ENCODE assay signal across 12 mouse cellular contexts in the genomic region with DNA sequence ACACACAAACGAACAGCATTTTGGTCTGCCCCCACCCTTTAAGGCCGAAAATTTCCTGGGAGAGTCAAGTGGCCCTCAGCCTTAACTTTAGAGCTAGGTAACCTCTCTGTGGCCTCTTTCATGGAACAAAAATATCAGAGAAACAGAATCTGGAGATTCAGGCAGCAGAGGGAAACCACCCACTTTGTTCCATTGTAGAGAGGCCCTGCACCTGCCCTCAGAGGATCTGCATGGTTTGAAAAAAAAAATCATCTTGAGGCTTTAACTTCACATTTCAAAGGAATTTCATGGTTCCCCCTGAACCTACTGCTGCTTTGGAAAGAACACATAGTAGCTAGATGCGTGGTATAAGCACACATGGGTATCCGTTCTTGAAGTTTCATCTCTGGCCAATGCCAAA. TPM values are rescaled to one million over a fixed set of nuclear protein-coding genes. Genes with fewer than 3 reads are reported as not detected.
"Had no signal": no experiment of that assay in that cellular context is flagged by ENCODE, and none has a peak within 500 bp of the region (broad histone marks: within the 10 kb centered on the region; RNA-seq: fewer than 3 reads in every experiment).

No protein-coding gene starts in this region.

- DNase-seq: right cerebral cortex, postnatal 14 days; right cerebral cortex, postnatal 25 days; right cerebral cortex, postnatal 4 days; spleen, adult 18-20 months; thymus, adult 18-20 months; thymus, adult 2 months; thymus, postnatal 25 days; thymus, postnatal 36 days had no signal

- H3K36me3 ChIP-seq: neural tube, embryonic 12.5 days; neural tube, embryonic 13.5 days; neural tube, embryonic 15.5 days had no signal

- H3K9ac ChIP-seq: neural tube, embryonic 15.5 days had no signal

- H3K27ac ChIP-seq: neural tube, embryonic 12.5 days; neural tube, embryonic 13.5 days; neural tube, embryonic 15.5 days had no signal

- H3K9me3 ChIP-seq: neural tube, embryonic 12.5 days; neural tube, embryonic 13.5 days; neural tube, embryonic 15.5 days had no signal

RNA-seq across cellular contexts. Expression of gene Stc2, which starts 2.3 kb away (rescaled TPM):
- total RNA-seq: neutrophil, adult 5-6 weeks had no signal
